Mouse (Mus musculus): Measurements from ENCODE around the gene Als2. TPM values are rescaled to one million over a fixed set of nuclear protein-coding genes. Genes with fewer than 3 reads are reported as not detected.

The Als2 gene
- total RNA-seq, 2 experiments from 2014 or later: 15.1 to 20.6 TPM

Other genes with a start within 250 kb of the Als2 start
- not detected in 2 replicates for gene C2cd6, start 142.3 kb downstream of the Als2 start, total RNA-seq (2015; ENCODE audit: low replicate concordance)
- gene C2cd6, start 142.3 kb downstream of the Als2 start, total RNA-seq (2017; ENCODE audit: low replicate concordance): not detected in 2 replicates
- 2.5 TPM in 1 of 2 replicates, not detected in the other for gene Tmem237, start 116.8 kb downstream of the Als2 start, total RNA-seq (2015; ENCODE audit: low replicate concordance)
- 0.26 TPM in 1 of 2 replicates, not detected in the other for gene Tmem237, start 116.8 kb downstream of the Als2 start, total RNA-seq (2017; ENCODE audit: low replicate concordance)
- gene Mpp4, start 73.8 kb downstream of the Als2 start, total RNA-seq (2015; ENCODE audit: low replicate concordance): 1.7 and 4.0 TPM in 2 replicates
- gene Mpp4, start 73.8 kb downstream of the Als2 start, total RNA-seq (2017; ENCODE audit: low replicate concordance): 1.9 TPM in 1 of 2 replicates, not detected in the other
- not detected in 2 replicates for gene Cdk15, start 19.7 kb upstream of the Als2 start, total RNA-seq (2015; ENCODE audit: low replicate concordance)
- not detected in 2 replicates for gene Cdk15, start 19.7 kb upstream of the Als2 start, total RNA-seq (2017; ENCODE audit: low replicate concordance)
- gene Fzd7, start 245.2 kb upstream of the Als2 start, total RNA-seq (2015; ENCODE audit: low replicate concordance): 1.1 and 5.4 TPM in 2 replicates
- 0.45 and 0.77 TPM in 2 replicates for gene Fzd7, start 245.2 kb upstream of the Als2 start, total RNA-seq (2017; ENCODE audit: low replicate concordance)

Measured in erythroid progenitor cell, adult 5-6 weeks (primary cell).